Mouse (Mus musculus) embryonic fibroblast, embryonic 13.5 days (primary cell): ENCODE measurements around the gene CN725425. TPM values are rescaled to one million over a fixed set of nuclear protein-coding genes. Genes with fewer than 3 reads are reported as not detected.

Experiments
- H3K27ac ChIP-seq: 2 replicates; pipeline ENCODE4 v1.5.1; 2012; ENCODE audit warnings: low read length, control low read depth, inconsistent platforms; ENCODE audit not compliant: insufficient read depth
- H3K4me1 ChIP-seq: 2 replicates; pipeline ENCODE4 v1.6.1; 2011; ENCODE audit warnings: low read length; ENCODE audit not compliant: control insufficient read depth, insufficient read depth
- H3K4me3 ChIP-seq: 2 replicates; pipeline ENCODE4 v1.5.1; 2011; ENCODE audit warnings: mild to moderate bottlenecking, control low read depth, low read length; ENCODE audit not compliant: insufficient read depth
- CTCF ChIP-seq: IDR thresholded peaks from 2 replicates; pipeline ENCODE4 v1.5.1; 2011; ENCODE audit warnings: mild to moderate bottlenecking, control low read depth, low read length, moderate library complexity, borderline replicate concordance; ENCODE audit not compliant: insufficient read depth
- POLR2A ChIP-seq: IDR thresholded peaks from 2 replicates; pipeline ENCODE4 v1.6.1; 2011; ENCODE audit warnings: low read depth, mild to moderate bottlenecking, control low read depth, low read length, moderate library complexity
- polyA plus RNA-seq: library from polyadenylated mRNA; stranded (reverse); fragments of >200 nt; gene quantifications from 2 replicates; pipeline ENCODE4 v1.2.4, GENCODE M21; 2011; ENCODE audit warnings: low read depth; ENCODE audit not compliant: missing spikeins, insufficient read length

Gene CN725425
- not detected in 2 replicates for polyA plus RNA-seq

DNA sequence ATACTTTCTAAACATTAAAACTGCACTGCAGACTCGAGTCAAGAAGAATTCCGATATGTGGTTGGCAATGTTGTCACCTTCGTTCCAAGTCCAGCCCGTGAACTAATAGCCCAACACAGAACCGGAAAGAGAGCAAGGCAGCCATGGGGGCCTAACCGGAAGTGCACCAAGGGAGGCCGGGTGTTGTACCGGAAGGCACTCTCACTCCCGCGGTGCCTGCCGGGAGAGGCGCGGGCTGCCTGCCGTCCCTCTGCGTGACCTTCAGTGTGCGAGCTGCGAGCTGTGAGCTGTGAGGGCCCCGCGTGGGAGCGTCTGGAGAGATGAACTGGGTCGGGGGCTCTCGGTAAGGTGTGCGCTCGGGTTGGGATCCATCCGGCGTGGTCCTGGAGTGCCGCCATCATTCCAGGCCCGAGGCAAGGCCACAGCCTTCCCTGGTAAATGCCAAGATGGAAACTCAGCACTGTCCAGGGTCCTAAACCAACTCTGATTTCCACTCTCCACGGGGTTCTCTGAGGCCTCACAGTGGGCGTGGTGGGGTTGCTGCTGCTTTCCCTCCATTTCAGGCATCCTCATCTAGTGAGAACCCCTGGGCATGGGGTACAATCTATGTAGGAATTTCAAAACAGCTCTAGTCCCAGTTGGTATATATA lies at the start of gene CN725425:
CN725425 (plus strand) TSS at position 239 of the 650 bp plus-strand sequence.
- Histone ChIP-seq H3K27ac (no peak within 1 kb of the TSS), H3K4me1 (no peaks in the 10 kb centered on the region), H3K4me3 (no peak within 1 kb of the TSS)
- TF ChIP-seq POLR2A, result no peak
- no peak for TF ChIP-seq CTCF

DNA sequence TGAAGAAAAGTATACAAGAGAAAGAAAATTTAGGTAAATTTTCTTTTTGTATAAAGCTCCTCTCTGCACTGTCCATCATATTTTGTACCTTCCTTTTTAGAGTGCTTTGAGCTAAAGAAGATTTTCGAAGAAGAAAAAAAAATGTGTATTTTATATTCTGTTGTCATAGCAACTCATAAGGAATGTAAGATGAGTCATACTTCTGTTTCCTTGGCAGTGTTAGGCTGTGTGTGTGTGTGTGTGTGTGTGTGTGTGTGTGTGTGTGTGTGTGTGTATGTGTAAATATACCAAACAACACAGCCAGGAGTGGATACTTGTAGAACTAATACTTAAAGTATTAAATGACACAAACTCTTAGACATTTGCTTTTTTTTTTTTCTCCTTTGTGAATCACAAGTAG lies 46.7 kb upstream of the CN725425 start:
- Histone ChIP-seq H3K4me1 (no peaks in the 10 kb centered on the region; the same call in 1 of the 2 replicates), H3K27ac (no peak overlapping the region), H3K4me3 (no peak overlapping the region)
- TF ChIP-seq CTCF (no peak), POLR2A (no peak)

DNA sequence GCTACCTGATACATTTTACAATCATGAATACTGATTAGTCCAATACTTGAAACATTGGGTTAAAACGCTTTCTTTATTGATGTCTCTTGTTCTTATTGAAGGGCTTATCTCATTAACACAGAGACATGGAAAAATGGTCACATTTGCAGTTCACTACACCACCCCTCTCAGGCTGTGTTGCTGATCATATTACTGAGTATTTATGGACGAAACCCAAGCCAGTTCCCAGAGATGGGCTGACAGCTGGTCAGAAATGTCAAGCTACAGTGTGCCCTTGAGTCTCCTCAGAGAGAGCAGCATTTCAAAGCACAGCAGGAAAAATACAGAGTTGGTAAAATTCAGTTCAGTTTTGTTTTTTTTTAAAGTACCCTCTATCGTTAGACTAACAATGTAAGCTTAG lies 46.0 kb upstream of the CN725425 start:
- TF ChIP-seq CTCF (no peak), POLR2A (no peak)
- Histone ChIP-seq H3K4me1 (no peaks in the 10 kb centered on the region; the same call in 1 of the 2 replicates), H3K4me3 (no peak overlapping the region), H3K27ac (no peak overlapping the region)

DNA sequence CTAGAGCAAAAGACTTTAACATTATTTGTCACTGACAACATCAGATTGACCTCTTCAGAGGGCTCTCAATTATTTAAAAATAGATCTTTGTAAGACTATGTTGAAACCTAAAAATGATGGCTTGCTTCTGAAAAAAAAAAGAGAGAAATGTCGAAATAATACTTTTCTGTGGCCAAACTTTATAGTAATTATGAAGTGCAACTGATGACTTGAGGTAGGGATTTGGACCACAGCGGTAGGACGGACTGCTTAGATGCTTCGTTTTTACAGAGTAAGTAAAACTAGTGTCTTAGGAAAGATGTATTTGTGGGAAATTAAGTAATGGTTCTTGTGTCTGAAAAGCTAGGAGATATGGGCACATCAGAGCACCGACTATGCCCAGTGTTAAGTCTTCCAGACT lies 38.1 kb upstream of the CN725425 start:
- H3K27ac ChIP-seq, result no peak overlapping the region
- H3K4me3 ChIP-seq, result no peak overlapping the region
- TF ChIP-seq CTCF, result no peak
- TF ChIP-seq POLR2A, result no peak
- H3K4me1 ChIP-seq, result no peaks in the 10 kb centered on the region

DNA sequence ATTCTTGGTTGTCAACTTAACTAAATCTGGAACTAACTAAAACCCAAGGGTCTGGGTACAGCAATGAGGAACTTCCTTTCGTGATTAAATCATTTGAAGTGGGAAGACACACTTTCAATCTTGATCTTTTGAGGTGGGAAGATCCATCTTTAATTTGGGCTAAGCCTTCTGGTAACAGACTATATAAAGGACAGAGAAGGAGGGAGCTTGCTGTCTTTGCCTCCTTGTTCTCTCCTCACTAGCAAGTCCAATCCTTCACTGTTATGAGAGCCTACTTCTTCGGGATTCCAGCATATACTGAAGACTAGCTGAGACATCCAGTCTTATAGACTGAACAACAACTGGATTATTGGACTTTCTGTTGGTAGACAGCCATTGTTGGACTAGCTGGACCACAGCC lies 35.8 kb upstream of the CN725425 start:
- Histone ChIP-seq H3K4me1 (no peaks in the 10 kb centered on the region), H3K4me3 (no peak overlapping the region), H3K27ac (no peak overlapping the region)
- TF ChIP-seq POLR2A, result no peak
- TF ChIP-seq CTCF, result no peak

DNA sequence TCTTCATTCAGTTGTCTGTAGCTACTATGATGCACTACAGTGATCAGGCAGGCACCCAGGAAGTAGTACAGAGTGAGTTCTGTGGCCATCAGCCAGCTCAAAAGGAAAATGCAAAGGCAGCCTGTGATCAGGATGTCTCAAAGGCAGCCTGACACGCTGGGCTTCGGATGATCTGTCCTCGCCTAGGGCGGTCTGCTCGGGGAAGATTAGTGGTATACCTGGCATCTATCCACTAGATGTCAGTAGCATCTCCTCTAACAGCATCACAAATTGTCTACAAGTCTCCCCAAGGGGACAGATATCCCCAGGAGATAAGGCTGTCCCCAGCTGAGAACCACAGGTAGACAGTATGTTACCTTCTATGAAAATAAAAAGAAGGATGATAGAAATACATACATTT lies 34.3 kb upstream of the CN725425 start:
- no peak overlapping the region for H3K4me3 ChIP-seq
- H3K27ac ChIP-seq, result no peak overlapping the region
- TF ChIP-seq POLR2A (no peak), CTCF (no peak)
- no peaks in the 10 kb centered on the region for H3K4me1 ChIP-seq

DNA sequence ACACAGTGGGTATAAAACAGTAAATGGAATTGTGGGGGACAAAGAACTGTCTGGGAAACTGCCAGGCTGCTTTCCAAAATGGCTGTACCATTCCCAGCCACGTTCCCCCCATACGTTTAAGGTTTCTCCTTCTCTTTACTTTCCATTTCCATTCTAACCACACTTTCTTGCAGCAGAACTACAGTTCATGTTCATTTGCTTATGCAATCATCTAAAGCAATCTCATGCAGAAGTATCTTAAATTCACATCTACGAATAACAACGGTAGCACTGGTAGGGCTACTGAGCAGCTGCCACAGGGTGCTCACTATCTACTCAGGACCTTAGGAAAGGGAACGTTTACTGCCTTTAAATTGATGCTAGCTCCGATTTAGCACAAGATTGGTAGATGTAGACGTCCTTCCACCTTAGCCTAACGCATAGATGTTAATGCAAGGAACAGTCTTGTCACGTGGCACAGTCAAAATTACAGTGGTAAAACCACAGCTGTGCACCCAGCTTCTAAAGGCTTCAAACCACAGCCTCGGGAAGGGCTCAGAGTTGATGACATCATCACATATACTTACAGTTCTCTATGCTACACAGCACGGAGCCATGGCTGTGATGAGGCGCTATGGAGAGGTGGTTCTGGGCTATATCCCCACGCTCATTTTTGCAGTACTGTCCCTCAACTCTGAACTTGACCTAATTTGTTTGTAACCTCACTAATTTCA lies 31.3 kb upstream of the CN725425 start:
- TF ChIP-seq POLR2A, result no peak
- TF ChIP-seq CTCF, result no peak
- Histone ChIP-seq H3K4me1 (peaks cover 8% of the 10 kb centered on the region), H3K27ac (no peak overlapping the region), H3K4me3 (no peak overlapping the region)

DNA sequence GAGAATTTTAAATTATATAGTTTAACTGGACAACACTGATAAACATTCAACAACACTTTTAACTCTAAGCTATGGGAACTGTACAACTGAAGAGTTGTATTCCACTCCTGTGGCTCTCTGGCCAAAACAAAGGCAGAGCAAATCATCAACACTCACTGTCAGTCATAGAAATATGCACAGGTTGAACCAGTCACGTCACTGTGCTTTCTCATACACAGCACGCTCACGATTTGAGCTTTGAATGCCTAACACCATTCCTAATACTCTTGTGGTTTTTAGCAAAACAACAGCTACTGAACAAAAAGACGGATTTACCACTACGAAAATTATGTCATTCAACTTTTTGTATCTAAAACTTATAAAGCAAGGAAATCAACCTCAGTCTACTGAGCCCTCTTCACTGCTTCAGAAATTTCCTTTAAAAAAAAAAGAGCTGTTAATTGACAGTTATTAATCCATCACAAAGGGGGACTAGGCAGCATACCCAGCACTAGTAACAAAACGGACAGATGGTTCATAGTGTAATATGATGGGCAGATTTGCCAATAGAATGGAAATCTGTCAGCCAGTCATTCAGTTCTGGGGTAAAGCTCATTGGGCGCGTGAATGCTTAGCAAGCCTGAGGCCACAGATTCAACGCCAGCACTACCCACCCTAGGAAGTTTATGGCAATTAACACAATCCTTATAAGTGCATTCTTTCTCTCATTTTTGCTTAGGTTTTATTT lies 28.5 kb upstream of the CN725425 start:
- Histone ChIP-seq H3K4me3 (no peak overlapping the region), H3K27ac (no peak overlapping the region), H3K4me1 (peaks cover 8% of the 10 kb centered on the region)
- TF ChIP-seq POLR2A (no peak), CTCF (no peak)

DNA sequence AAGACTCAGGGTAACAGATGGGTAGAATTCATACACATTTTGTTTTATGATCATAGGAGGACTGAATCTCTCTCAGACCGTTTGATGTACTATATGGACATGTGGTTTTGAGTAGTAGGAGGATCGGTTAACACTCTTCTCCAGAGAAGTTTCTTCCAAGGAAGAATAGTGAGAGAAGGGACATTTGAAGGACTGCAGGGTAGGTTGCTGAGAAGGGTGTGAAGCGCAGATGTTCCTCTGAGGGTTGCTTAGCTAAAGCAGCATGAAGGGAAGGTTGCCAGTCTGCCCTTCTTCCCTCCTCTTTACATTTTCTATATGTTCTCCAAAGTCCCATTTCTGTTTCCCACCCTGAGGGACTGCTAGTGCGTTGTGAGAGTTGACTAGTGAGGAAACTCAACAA lies 28.0 kb upstream of the CN725425 start:
- no peak overlapping the region for H3K4me3 ChIP-seq
- no peak for TF ChIP-seq POLR2A
- no peak for TF ChIP-seq CTCF
- peaks cover 8% of the 10 kb centered on the region for H3K4me1 ChIP-seq
- peak overlapping the region; percentile 65 for H3K27ac ChIP-seq
